Mouse (Mus musculus) liver, adult 2 months (tissue): ENCODE measurements around the gene Amt. TPM values are rescaled to one million over a fixed set of nuclear protein-coding genes. Genes with fewer than 3 reads are reported as not detected.
A peak's percentile ranks its signal among the peaks of the same experiment; 100 is the strongest.

Experiments used
- DNase-seq: peaks from one replicate; pipeline ENCODE4 v3.0.0-alpha.2; 2011; ENCODE audit warnings: low read depth, low spot score; ENCODE audit errors: extremely low read depth
- H3K27ac ChIP-seq: fragments of 200-500 bp; replicated peaks from 2 replicates; pipeline ENCODE4 v1.5.1; 2012; ENCODE audit warnings: low read depth, mild to moderate bottlenecking, control low read depth, inconsistent platforms, low read length; ENCODE audit not compliant: insufficient read depth
- H3K27me3 ChIP-seq: fragments of 200-500 bp; 2 replicates; pipeline ENCODE4 v1.6.1; 2012; ENCODE audit warnings: mild to moderate bottlenecking, moderate library complexity, low read length, inconsistent platforms; ENCODE audit not compliant: control insufficient read depth, insufficient read depth
- H3K36me3 ChIP-seq: fragments of 200-500 bp; 2 replicates; pipeline ENCODE4 v1.6.1; 2012; ENCODE audit warnings: low read length, inconsistent platforms; ENCODE audit not compliant: control insufficient read depth, insufficient read depth
- H3K4me1 ChIP-seq: fragments of 200-500 bp; 2 replicates; pipeline ENCODE4 v1.6.1; 2011; ENCODE audit warnings: low read length; ENCODE audit not compliant: control insufficient read depth, insufficient read depth
- H3K4me3 ChIP-seq: fragments of 200-500 bp; 2 replicates; pipeline ENCODE4 v1.5.1; 2011; ENCODE audit warnings: low read depth, mild to moderate bottlenecking, control low read depth, low read length, moderate library complexity; ENCODE audit not compliant: insufficient read depth
- H3K79me2 ChIP-seq: fragments of 200-500 bp; 2 replicates; pipeline ENCODE4 v1.6.1; 2012; ENCODE audit warnings: inconsistent platforms, mild to moderate bottlenecking, low read length, moderate library complexity; ENCODE audit not compliant: control insufficient read depth, insufficient read depth
- H3K9ac ChIP-seq: fragments of 200-500 bp; 2 replicates; pipeline ENCODE4 v1.6.1; 2012; ENCODE audit warnings: low read depth, mild to moderate bottlenecking, control low read depth, inconsistent platforms, low read length
- CTCF ChIP-seq: fragments of 200-500 bp; IDR thresholded peaks from 2 replicates; pipeline ENCODE4 v1.5.1; 2011; ENCODE audit warnings: low read depth, low read length, control low read depth
- POLR2A ChIP-seq: fragments of 200-500 bp; IDR thresholded peaks from 2 replicates; pipeline ENCODE4 v1.6.1; 2011; ENCODE audit warnings: low read length, control low read depth; ENCODE audit not compliant: insufficient read depth; ENCODE audit errors: extremely low read depth
- WGBS: fragments of 180-500 bp; shearing (Covaris S2); methylation state at CpG from one replicate; pipeline ENCODE4 v1.1.7; 2018; 5-methylcytosine and 5-hydroxymethylcytosine counted together
- polyA plus RNA-seq: library from polyadenylated mRNA; depleted of rRNA; stranded (reverse); fragments of >200 nt; gene quantifications from 2 replicates; pipeline ENCODE4 v1.2.3, GENCODE M21; 2012
- total RNA-seq: library from RNA; depleted of rRNA; stranded (reverse); fragments of >200 nt; gene quantifications from 2 replicates; pipeline ENCODE4 v1.2.3, GENCODE M21; 2014

Gene Amt
- total and polyA plus RNA-seq, 2 experiments: 45.8 to 66.6 TPM

DNA sequence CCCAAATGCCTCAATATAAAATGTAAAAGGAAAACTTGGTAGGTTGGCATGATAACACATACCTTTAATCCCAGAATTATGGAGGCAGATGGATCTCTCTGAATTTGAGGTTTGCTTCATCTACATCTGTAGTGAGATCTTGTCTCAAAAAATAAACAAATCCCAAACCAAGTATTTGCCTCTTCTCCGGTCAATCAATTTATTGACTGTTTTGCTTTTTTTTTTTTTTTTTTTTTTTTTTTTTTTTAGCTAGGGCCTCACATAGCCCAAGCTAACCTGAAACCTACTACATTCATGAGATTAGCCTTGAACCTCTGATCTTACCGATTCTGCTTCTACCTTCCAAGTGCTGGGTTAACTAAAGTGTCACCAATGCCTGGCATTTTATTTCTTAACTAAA, 7.3 kb upstream of the Amt start:
- Histone ChIP-seq H3K9ac (no peak overlapping the region), H3K79me2 (no peaks in the 10 kb centered on the region), H3K27ac (no peak overlapping the region), H3K27me3 (no peaks in the 10 kb centered on the region), H3K4me1 (peaks cover 7% of the 10 kb centered on the region), H3K36me3 (no peaks in the 10 kb centered on the region), H3K4me3 (no peak overlapping the region)
- peak; percentile 68 for DNase-seq
- no peak for TF ChIP-seq POLR2A
- no peak for TF ChIP-seq CTCF
- WGBS: 20% methylated on average over 2 of the region's 2 CpGs

DNA sequence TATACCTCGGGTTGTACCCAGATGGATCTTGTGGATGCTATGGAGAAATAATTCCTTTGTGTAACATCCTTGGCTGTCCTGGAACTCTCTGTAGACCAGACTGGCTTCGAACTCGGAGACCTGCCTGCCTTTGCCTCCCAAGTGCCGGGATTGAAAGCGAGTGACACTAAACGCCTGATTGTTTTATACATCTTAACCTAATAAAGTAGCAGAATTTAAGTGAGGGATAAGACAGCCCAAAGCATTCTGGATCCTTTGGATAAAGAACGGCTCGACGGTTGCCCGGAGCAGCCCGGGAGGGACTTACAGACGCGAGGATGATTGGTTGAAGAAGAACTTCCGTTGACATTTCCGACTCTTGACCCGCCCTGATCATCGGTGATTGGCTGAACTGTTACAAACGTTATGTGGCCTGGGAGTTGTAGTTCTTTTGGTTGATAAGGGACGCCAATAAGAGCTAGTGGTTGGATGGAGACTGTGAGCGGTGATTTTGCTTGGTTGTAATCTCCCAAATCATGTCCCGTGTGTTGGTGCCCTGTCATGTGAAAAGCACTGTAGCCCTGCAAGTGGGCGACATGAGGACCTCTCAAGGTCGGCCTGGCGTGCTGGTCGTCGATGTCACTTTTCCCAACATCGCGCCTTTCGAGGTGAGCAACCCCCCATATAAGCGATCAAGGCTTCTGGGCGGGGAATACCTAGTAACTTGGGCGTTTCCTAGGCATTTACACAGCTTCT, 6.5 kb upstream of the Amt start, which contains the start of gene Nicn1:
Gene Nicn1 (plus strand): TSS at position 414 of the 735 bp plus-strand sequence.
- no peaks in the 10 kb centered on the region for H3K36me3 ChIP-seq
- H3K4me1 ChIP-seq: peaks cover 5% of the 10 kb centered on the region
- peak; percentile 99 for DNase-seq
- TF ChIP-seq CTCF (no peak), POLR2A (0 out of 2 replicates have a peak, but pooled peaks have one; percentile 11)
- no peaks in the 10 kb centered on the region for H3K27me3 ChIP-seq
- WGBS: under 1% methylated on average over 32 of the region's 32 CpGs
- no peaks in the 10 kb centered on the region for H3K79me2 ChIP-seq
- H3K4me3 ChIP-seq: peak within 1 kb of the TSS; percentile 51
- H3K27ac ChIP-seq: peak within 1 kb of the TSS; percentile 40
- peak within 1 kb of the TSS; percentile 28 for H3K9ac ChIP-seq

- Histone ChIP-seq H3K27ac (peak overlapping the region; percentile 6; the same call in 1 of the 2 replicates), H3K9ac (no peak overlapping the region), H3K36me3 (no peaks in the 10 kb centered on the region), H3K79me2 (no peaks in the 10 kb centered on the region), H3K27me3 (no peaks in the 10 kb centered on the region), H3K4me3 (peak overlapping the region; percentile 51), H3K4me1 (peaks cover 5% of the 10 kb centered on the region)
- DNase-seq: peak; percentile 69
- TF ChIP-seq POLR2A (no peak), CTCF (no peak)
- 9% methylated on average over 6 of the region's 6 CpGs for WGBS
These were observed 5.9 kb upstream of the Amt start for GRCm38 (mm10) chr9:108290773-108291172.

- Histone ChIP-seq H3K4me3 (no peak overlapping the region), H3K79me2 (peaks cover 10% of the 10 kb centered on the region; the same call in 1 of the 2 replicates), H3K27me3 (no peaks in the 10 kb centered on the region), H3K4me1 (peaks cover 22% of the 10 kb centered on the region), H3K27ac (peak overlapping the region; percentile 28; the same call in 1 of the 2 replicates), H3K9ac (no peak overlapping the region), H3K36me3 (peaks cover 16% of the 10 kb centered on the region)
- 22% methylated on average over 3 of the region's 3 CpGs for WGBS
- TF ChIP-seq CTCF: no peak
- no peak for TF ChIP-seq POLR2A
- peak; percentile 84 for DNase-seq
These were observed 5.2 kb downstream of the Amt start for GRCm38 (mm10) chr9:108301853-108302252.

DNA sequence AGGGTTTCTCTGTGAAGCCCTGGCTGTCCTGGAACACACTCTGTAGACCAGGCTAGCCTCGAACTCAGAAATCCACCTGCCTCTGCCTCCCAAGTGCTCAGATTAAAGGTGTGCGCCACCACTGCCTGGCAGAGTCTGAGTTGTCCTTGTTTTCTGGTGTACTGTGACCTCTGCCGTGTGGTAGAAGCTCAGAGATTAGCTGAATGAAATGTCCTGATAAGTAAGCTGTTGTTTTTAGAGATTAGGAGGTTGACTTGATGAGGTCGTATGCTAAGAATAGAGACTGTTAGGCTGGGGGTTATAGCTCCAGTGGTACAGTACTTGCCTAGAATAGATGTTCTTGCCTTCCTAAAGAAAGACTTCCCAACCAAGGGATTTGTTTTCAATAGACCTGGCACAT, 8.1 kb downstream of the Amt start:
- peak; percentile 58 for DNase-seq
- 27% methylated on average over 4 of the region's 4 CpGs for WGBS
- no peak overlapping the region for H3K4me3 ChIP-seq
- peaks cover 9% of the 10 kb centered on the region; the same call in 1 of the 2 replicates for H3K79me2 ChIP-seq
- no peak for TF ChIP-seq POLR2A
- no peak for TF ChIP-seq CTCF
- peaks cover 14% of the 10 kb centered on the region for H3K36me3 ChIP-seq
- H3K27ac ChIP-seq: no peak overlapping the region
- H3K27me3 ChIP-seq: no peaks in the 10 kb centered on the region
- H3K4me1 ChIP-seq: peaks cover 24% of the 10 kb centered on the region
- H3K9ac ChIP-seq: no peak overlapping the region

DNA sequence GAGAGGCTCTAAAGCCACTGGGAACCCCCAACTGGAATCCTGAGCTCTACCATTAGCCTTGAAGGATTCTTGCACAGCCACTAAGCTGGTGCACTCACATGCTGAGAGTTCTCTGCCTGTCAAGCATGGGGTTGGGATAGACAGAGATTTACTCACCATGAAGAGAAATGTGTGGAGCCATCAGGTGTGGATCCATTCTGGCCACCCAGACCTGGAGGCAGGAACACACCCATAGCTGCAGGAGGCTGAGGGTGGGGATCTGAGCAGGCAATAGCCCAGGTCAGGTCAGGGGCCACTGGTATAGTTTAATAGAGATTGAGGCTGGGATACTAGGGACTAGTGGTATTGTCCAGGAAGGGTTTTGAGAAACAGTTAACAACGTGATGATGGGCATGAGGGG, 8.5 kb downstream of the Amt start:
- H3K9ac ChIP-seq: peak overlapping the region; percentile 90
- WGBS: 0% methylated on average over 1 of the region's 1 CpGs
- peaks cover 12% of the 10 kb centered on the region; the same call in 1 of the 2 replicates for H3K79me2 ChIP-seq
- no peak for TF ChIP-seq POLR2A
- no peak for TF ChIP-seq CTCF
- peak overlapping the region; percentile 78 for H3K27ac ChIP-seq
- no peaks in the 10 kb centered on the region for H3K27me3 ChIP-seq
- peak overlapping the region; percentile 81 for H3K4me3 ChIP-seq
- peaks cover 14% of the 10 kb centered on the region for H3K36me3 ChIP-seq
- DNase-seq: no peak
- peaks cover 24% of the 10 kb centered on the region for H3K4me1 ChIP-seq
